Mouse (Mus musculus) CD8-positive naive resting alpha-beta T cell, adult 2 months (primary cell): ENCODE measurements around the gene Rfx4.

Experiments used
- DNase-seq, 2 experiments: peaks; one replicate each; pipeline ENCODE4 v3.0.0; 2022; ENCODE audit warnings: low read depth in 2 of 2, low spot score in 2 of 2

Gene Rfx4

DNA sequence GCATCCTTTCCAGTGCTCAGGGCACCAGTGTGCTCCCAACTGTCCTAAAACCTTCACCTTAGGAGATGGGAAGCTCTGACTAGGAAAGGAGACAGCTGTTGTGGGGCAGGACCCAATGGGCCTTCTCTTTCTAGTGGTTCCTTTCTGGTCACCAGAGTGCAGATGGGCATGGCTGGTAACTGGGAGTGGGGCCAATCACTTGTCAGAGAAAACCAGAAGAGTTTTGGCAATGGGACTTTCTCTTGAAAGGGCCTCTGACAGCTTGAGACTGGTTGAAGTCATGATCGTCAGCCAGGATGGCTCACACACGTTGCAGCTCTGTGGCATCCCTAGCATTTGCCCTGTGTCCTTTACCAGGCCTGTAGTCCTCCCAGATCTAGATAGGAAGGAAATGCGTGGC is 152.1 kb downstream of the Rfx4 start:
- DNase-seq: no peak

DNA sequence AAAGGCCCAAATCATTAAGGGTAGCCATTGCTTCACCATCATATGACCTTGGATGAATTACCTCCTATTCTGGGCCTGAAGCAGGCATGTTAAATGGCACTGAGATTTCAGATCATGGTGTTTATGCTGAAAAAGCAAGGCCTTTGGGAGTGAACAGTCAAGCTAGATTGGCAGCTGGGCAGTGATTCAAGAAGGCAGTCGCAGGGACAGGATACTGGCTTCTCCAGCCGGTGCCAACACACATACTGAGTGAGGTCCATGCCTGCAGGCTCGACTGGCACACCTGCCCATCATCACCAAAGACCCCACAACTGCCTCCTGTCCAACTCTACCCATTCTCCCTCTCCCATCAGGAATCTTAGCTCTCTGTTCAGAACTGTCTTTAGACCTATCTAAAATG is 152.6 kb downstream of the Rfx4 start:
- DNase-seq: no peak

DNA sequence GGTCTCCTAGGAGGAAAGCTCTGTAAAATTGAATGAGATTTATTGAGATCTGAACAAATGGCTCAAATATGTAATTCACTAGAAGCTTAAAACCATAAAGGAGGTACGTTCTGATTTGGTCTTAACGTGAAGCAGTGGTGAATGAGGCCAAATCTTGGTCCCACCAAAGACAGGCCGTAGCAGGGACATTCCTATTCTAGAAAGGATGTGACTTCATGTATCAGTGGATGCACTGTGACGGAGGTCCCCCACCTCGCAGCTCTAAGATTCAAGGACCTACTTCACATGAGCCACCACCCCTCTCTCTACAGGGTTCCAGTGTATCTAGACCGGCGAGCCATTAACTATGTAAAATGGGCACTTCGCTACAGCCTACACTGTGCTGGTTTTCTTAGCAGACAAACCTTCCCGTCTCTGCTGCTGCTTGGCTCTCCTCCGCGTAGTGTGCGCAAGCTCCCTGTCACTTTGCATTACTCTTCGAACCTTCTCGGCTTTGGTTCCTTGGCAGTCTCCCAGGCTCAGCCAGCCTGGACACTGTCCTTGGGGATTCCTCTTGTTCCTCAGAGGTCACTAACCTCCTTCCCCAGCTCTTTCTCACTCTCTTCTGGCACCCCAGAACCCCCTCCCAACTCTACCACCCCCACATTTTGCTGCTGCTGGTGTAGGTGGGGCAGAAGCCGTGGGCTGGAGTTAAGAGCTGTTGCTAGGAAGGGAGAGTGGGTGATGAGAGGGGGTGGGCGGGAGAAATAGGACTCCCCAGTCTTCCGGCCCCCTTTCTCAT is 153.3 kb downstream of the Rfx4 start:
- no peak for DNase-seq

DNA sequence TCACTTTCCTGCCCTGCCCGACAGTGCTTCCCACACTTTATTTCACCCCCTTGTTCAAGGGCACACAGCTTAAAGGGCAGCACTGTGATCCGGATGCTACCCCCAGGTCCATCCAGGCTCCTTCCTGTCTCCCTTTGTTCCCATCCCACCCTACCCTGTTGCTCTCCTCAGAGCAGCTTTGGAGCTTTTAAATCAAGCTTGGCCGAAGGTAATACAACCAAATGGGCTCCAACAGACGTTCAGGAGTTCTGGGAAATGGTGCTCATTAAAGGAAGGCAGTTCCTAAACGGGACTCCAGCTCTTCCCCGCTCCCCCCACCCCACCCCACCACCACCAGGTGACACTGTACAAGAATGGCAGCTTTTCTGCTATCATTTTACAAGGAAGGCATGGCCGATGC is 154.3 kb downstream of the Rfx4 start:
- DNase-seq: no peak

DNA sequence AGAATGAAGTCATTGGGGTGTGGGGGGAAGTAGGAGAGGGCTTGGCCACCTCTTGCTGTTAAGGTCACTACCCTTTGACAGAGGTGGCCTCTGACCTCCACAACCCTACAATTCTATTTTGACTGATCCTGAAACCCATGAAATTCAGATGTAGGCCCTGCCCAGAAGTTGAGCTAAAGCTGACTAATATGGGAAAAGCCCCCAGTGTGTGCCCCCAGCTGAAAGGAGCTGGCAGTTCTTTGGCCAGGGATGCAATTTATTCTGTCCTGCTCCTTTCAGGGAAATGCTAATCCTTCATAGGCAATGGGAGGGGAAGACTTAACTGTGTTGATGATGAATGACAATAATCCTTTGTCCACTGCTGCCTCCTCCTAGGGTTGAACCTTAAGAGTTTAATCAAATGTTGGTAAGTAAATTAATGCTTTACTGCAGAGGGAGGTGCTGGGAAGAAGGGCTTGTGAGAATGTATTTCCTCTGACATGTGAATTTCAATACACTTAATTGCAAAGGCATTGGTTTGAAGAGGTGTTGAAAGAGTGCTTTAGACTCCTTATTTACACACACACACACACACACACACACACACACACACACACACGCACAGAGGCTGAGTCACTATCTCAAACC is 155.0 kb downstream of the Rfx4 start:
- no peak for DNase-seq

DNA sequence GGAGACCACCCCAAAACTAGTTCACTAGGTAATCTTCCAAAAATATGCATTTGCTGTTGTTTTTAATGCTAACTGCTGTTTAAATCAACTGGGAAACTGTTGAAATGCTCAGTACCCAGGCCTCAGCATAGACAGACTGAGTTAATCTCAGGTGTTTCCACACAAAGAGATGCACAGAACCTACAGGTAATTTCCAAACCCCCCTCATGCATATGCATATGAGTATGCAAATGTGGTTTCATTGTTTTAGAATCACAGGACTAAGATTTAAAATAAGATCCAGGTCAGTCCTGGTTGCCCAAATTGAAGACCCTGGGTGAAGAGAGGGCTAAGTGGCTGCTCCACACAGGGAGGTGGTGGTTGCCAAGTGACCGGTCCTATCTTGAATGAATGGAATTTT is 157.3 kb downstream of the Rfx4 start:
- no peak for DNase-seq

DNA sequence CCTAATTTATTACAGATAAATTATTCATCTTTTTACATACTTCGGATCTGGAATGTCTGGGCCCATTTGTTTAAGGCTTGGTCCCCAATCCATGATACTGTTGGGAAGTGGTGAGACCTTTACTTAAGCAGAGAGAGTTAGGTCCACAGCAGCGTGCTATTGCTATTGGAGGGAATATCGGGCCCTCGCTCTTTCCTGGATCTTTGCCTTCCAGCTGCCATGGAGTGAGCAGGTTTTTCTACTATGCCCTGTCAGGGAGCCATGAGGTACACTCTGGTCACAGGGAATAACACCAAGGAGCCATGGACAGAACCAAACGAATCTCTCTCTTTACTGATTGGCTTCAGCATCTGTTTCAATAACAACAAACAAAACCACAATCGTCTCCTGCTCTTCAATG is 159.6 kb downstream of the Rfx4 start:
- no peak for DNase-seq

DNA sequence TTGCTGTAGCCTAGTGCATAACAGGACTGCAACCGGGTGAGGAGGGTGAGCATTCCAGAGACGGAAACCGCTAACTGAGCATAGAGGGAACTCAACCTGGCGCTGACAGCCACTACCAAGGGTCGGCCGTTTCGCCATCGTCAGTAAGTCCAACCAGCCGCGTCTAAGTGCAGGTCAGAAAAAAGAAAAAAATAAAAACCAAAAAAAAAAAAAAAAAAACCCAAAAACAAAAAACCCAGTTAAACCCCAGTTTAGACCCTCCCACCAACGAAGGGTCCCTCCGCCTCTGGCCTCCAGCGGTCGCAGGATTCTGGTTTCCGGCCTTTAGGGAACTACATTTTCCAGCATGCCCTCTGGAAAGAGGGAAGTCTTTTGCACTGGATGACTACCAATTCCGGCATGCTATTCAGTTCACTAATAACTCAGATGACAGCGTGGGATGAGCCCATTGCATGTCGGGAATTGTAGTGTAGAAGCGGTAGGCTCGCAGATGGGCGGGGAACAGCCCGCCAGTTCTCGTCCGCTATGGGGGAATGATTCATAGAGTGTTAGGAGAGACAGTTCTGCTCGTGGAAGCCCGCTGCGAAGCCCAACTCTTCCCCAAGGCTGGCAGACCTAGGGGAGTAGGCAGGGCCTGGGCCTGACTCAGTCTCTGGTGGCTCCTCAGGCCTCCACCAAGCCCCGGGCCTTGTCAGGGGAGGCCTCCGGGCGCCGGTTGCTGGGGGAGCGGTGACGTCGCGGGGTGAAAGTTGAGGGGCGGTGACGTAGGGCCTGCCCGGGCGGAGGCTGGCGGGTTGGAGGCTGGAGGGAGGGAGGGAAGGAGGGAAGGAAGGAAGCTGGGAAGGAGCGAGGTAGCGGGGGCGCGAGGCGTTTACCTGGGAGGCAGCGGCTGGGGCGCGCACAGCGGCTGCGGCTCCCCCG is 161.2 kb downstream of the Rfx4 start, which contains the start of gene Ric8b:
Ric8b (plus strand) TSS at position 807 of the 921 bp plus-strand sequence.
- peak; percentile 89 to 95 for DNase-seq

DNA sequence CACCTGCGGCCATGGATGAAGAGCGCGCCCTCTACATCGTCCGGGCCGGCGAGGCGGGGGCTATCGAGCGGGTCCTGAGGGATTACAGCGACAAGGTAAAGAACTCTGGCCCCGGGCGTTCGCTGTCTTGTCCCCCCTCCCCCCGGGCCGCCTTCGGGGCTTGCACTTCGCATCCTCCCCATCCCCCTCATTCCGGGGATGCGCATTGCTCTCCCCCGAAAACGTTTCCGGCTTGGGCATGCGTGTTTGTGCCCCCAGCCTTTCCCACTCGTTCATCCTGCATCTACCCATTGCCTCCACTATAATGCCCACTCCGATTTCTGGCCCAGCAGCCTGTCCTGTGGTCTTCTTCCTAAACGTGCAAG is 161.9 kb downstream of the Rfx4 start:
- no peak for DNase-seq

DNA sequence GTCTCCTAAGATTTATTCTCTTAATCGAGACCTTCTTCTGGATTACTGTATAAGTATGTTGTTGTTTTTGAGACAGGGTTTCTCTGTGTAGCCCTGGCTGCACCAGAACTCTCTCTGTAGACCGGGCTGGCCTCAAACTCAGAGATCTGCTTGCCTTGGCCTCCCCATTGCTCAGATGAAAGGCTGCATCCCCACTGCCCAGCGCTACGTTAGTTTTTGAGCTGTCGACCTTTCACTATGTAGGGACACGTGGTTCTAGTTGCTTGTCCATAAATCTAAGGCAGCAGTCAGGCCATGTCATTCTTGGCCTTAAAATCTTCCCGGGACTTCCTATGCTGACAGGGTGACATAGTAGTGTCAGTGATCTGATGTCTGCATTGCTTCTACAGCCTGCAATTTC is 170.5 kb downstream of the Rfx4 start:
- DNase-seq: no peak

DNA sequence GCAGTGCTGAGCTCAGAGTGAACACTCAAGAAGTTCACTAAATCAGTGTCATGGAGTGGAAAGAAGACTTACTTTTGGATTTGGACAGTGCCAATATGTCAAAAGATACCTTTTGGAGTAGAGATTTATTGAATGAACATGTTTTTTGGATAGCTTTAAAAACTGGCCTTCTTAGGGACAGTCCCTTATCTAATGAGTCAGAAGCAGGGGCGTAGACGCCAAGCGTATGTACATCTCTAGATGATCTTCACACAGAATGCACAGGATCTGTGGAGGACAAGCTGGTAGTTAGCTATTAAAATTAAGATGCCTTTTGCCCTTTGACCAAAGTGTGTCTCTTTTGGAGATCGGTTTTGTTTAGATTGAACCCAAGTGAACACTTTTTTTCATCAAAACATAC is 171.0 kb downstream of the Rfx4 start:
- DNase-seq: no peak

DNA sequence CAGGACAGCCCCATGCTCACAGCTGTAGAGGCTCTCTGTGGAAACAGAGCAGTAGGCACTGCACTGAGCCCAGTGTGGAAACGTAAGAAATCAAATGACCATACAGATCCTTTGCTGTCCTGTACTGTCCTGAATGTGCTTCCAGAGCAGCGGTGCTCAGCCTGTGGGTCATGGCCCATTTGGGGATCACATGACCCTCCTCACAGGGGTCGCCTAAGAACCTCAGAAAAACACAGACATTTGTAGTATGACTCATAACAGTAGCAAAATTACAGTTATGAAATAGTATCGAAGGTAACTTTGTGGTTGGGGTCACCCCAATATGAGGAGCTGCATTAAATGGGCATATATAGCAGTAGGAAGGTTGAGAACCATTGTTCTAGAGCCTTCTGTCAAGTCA is 172.6 kb downstream of the Rfx4 start:
- no peak for DNase-seq

DNA sequence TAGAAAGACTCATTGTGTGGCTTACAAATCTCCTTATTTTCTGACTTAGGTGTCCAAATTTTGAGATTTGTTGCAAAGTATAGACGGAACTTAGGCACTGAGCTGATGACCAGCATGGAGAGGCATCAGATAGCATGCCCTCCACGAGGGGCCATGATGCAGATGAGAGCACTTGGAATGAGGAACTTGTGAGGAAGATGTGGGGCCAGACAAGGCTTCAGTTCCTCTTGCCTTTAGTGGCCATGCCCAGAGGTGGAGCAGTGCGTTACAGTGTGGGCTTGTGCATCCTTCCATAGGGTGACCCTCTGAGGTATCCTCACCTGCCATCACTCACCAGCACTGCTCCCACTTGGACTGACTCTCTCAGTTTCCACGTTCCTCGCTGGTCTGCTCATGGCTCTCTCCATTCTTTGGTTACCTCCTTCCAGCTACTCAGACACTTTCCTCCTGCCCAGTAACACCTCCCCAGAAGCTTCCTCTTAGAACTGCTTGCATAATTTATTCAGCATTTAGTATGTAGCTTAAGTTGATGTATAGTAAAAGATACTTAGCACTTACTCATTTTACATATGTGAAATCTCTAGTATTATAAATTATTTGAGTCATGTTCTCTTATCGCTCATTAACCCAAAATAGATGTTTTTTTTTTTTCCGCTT is 179.8 kb downstream of the Rfx4 start:
- no peak for DNase-seq

DNA sequence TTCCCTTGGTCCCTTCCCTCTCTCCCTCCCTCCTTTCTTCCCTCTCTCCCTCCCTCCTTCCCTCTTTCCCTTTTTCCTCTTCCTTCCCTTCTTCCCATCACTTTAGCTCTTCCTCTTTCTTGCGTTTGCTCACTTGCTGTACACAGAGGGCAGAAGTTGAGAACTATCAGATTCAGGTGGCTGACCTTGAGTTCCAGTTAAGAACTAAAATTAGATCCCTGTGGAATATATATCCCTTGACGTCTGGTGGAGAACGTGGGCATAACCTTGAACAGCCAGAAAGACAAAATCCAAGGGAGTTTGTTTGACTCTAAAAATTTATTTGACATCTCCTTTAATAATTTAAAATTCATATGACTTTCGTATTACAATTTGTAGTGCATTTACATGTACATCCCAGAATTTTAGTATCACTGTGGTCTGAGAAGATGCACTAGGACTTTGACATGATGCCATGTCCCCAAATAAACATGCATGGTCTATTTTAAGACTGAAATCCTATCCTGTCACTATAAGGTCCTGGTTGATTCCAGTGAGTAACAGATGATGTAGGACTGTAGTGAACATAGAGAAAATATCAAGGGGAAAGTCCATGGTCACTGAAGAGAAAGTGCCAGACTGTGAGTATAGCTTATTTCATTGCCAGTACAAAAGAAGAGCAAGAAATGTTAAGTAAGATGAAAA is 181.1 kb downstream of the Rfx4 start:
- no peak for DNase-seq

DNA sequence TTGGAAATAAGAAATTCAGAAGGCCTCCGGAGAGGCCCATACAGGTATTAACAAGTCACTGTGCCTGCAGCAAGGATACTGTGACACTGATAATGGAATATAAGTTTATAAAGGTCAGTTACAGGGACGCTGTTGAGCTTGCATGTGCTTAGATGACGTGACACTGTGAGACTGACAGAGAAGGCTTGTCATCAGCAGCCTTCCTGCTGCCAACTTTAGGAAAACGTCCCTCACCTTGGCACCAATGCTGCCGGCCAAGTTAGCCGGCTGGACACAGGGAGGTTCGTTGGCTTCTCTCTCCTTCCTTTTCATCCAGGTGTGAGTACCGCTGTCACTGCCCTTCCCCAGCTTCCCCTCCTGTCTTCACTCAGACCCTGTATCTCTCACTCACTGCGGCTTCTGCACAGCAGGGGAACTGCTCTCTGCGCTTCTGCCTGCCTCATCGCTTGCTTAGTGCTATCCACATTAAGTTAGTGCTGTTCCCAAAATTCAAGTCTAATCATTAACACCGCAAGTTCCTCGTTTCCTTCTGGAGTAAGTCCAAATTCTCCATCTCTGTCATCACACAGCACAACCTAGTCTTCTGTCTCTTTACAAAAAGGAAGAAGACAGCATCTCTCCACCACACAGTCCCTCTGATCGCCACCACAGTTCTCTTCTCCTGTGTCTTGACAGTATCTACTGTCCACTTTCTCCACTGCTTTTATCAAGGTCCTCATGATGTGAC is 182.4 kb downstream of the Rfx4 start:
- no peak for DNase-seq

DNA sequence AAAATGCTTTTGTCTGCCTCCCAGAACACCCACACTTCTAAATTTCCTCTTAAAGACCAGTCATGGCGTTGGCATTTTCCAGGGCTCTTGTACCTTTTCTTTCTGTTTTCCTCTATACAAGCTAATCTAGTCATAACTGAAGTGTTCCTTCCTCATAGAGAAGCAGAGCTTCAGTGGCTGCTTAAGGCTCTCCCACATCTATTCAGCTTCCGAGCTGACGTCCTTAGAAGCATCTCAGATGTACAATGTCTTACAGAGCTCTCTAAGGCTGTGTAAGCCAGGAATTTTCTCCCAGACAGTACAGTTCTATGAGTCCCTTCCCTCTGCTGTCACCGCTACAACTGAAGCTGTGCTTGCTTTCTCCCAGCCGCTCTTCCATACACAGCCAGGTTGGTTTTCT is 183.0 kb downstream of the Rfx4 start:
- DNase-seq: no peak

DNA sequence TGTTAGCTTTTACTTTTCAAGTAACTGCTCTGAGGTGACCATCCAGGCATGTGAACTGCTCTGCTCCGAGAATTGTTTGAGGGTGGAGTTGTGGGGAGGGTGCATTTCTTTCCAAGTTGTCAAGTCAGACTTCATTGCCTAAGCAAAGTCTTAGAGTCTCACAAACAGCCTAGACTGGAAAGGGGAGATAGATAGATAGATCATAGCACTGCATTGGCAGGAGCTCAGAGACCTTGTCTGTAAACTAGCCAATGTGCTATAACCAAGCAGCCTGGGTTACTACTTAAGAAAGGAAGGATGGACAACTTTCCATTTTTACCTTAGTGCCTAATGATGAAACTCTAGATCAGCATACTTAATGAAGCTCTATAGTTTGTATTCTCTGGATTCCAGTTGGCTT is 184.5 kb downstream of the Rfx4 start:
- DNase-seq: no peak

DNA sequence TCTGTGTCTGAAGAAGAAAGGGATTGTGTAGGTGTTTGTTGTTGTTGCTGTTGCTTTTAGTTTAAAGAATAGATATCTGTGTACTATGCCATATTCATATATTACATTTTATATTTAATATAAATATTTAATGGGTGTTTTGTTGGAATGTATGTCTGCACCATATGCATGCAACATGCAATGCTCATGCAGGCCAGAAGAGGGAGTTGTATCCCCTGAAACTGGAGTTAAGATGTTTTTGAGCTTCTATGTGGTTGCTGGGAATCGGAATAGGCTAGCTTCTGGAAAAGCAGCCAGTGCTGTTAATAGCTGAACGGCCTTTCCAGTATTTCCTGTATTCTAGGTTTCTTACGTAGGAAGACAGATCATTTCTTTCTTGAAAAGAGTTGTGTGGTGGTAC is 189.8 kb downstream of the Rfx4 start:
- no peak for DNase-seq

DNA sequence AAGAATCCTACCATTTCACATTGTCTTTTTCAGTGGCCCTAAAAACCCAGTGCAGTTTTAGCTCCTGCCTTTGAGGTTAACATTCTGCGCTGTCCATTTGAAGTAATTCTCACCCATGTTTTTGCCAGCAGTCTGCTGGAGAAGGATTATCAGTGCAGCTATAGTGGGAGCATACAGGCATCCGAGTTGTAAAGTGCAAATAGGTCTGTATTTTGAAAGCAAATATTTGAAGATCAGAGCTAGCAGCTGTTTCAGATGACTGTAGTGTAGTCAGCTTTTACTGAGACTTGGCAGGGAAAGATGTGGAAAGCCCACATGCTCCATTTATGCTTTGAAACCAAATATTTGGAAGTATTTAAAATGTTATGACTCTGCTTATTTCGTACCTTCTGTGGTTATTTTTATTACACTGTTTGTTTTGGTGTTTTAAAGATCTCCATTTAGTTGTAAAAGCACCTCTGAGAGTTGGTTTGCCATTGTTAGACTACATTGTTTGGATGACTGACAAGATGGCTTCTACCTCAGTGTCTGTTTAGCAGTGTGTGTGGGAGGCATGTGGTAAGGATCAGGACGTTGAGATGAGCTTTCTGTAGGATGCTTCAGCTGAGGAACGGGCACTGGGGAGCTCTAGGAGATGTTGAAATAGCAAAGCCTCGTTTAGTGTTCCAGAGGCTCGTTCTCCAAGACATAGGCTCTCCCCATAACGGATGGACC is 193.3 kb downstream of the Rfx4 start:
- DNase-seq: no peak

DNA sequence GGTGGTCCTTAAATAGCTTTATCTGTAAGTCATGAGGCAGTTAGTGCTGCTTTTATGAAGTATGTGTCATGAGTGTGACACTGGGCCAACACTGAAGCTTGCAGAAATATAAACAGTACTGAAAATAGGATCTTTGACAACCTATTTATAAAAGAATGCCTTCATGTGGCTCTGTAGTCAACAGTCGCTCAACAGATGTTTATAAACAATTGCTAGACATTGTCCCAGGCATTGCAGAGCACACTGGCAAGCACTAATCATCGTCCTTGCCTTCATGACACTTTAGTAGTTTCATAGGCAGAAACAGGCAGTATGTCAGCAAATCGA is 193.8 kb downstream of the Rfx4 start:
- no peak for DNase-seq
